Mouse (Mus musculus) hindbrain, embryonic 15.5 days (tissue): ENCODE data around the gene Cd2bp2. TPM values are rescaled to one million over a fixed set of nuclear protein-coding genes. Genes with fewer than 3 reads are reported as not detected.
"Not testable (repeated sequence)": the region's sequence is repeated elsewhere in the genome, so short reads cannot be mapped to it uniquely, and the experiment has no call there.

ENCODE experiments used
- ATAC-seq: fragments of 200-750 bp; cut with Nextera tagmentation; 2 replicates; pipeline ENCODE4 v1.8.0; 2017; ENCODE audit warnings: low read depth, moderate number of reproducible peaks, moderate TSS enrichment; ENCODE audit not compliant: low FRiP score
- H3K27ac ChIP-seq: fragments of 300-500 bp; sonication (generic); replicated peaks from 2 replicates; pipeline ENCODE4 v1.5.1; 2015; ENCODE audit warnings: mild to moderate bottlenecking, inconsistent platforms
- H3K27me3 ChIP-seq: fragments of 300-500 bp; sonication (generic); 2 replicates; pipeline ENCODE4 v1.6.1; 2015; ENCODE audit warnings: control low read depth, inconsistent platforms
- H3K36me3 ChIP-seq: fragments of 300-500 bp; sonication (generic); 2 replicates; pipeline ENCODE4 v1.6.1; 2015; ENCODE audit warnings: control low read depth, inconsistent platforms
- H3K4me1 ChIP-seq: fragments of 300-500 bp; sonication (generic); replicated peaks from 2 replicates; pipeline ENCODE4 v1.6.1; 2015; ENCODE audit warnings: control low read depth, inconsistent platforms
- H3K4me2 ChIP-seq: fragments of 300-500 bp; sonication (generic); 2 replicates; pipeline ENCODE4 v1.6.1; 2015; ENCODE audit warnings: moderate library complexity, mild to moderate bottlenecking, inconsistent platforms
- H3K4me3 ChIP-seq: fragments of 300-500 bp; sonication (generic); 2 replicates; pipeline ENCODE4 v1.5.1; 2015; ENCODE audit warnings: mild to moderate bottlenecking, inconsistent platforms
- H3K9ac ChIP-seq: fragments of 300-500 bp; sonication (generic); 2 replicates; pipeline ENCODE4 v1.6.1; 2015; ENCODE audit warnings: inconsistent platforms
- H3K9me3 ChIP-seq: fragments of 300-500 bp; sonication (generic); 2 replicates; pipeline ENCODE4 v1.6.1; 2016; ENCODE audit warnings: control low read depth, inconsistent platforms
- whole genome bisulfite sequencing: fragments of 180-500 bp; shearing (Covaris S2); methylation state at CpG from one replicate; pipeline ENCODE4 v1.1.7; 2015; 5-methylcytosine and 5-hydroxymethylcytosine counted together
- polyA plus RNA-seq: library from polyadenylated mRNA; unstranded; fragments of >200 nt; fragmentation: Nextera tagmentation; extraction: Ambion mirVana; gene quantifications from 2 replicates; pipeline ENCODE4 v1.2.1, GENCODE M21; 2015

Cd2bp2 gene
- polyA plus RNA-seq, 1 experiment from 2014 or later: 72.3 TPM

- Histone ChIP-seq H3K4me3 (no peak overlapping the region), H3K9me3 (no peaks in the 10 kb centered on the region), H3K36me3 (no peaks in the 10 kb centered on the region), H3K4me2 (no peak overlapping the region), H3K27ac (no peak overlapping the region), H3K27me3 (no peaks in the 10 kb centered on the region), H3K4me1 (no peaks in the 10 kb centered on the region), H3K9ac (no peak overlapping the region)
- ATAC-seq: no peak
- 74% methylated on average over 6 of the region's 6 CpGs for WGBS
Measured at GRCm38 (mm10) chr7:127183828-127184227, 12.0 kb downstream of the Cd2bp2 start.

DNA sequence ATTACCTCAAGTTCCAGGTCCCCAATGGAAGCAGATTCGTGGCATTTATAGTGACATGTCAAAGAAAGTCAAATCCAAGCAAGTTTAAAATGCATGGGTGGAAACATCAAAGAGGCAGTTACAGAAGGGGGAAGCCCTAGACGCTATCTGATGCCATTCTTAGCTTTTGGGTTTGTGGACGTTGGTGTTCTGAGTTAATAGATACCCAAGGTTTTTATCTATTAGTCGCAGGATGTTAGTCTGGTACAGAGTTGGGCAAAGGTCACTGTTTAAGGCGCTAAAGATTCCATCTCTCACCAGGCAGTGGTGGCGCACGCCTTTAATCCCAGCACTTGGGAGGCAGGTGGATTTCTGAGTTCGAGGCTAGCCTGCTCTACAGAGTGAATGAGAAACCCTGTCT is 12.5 kb downstream of the Cd2bp2 start:
- Histone ChIP-seq H3K36me3 (no peaks in the 10 kb centered on the region), H3K27me3 (no peaks in the 10 kb centered on the region), H3K27ac (no peak overlapping the region), H3K4me1 (no peaks in the 10 kb centered on the region), H3K4me2 (no peak overlapping the region), H3K9me3 (no peaks in the 10 kb centered on the region), H3K4me3 (no peak overlapping the region), H3K9ac (no peak overlapping the region)
- 84% methylated on average over 8 of the region's 8 CpGs for WGBS
- ATAC-seq: no peak

- not testable (repeated sequence) for H3K4me3 ChIP-seq, H3K36me3 ChIP-seq, H3K9ac ChIP-seq, H3K27me3 ChIP-seq, ATAC-seq, H3K27ac ChIP-seq, H3K4me2 ChIP-seq, H3K9me3 ChIP-seq, H3K4me1 ChIP-seq
- WGBS: 41% methylated on average over 3 of the region's 3 CpGs
Measured at GRCm38 (mm10) chr7:127181724-127182123, 14.1 kb downstream of the Cd2bp2 start.

DNA sequence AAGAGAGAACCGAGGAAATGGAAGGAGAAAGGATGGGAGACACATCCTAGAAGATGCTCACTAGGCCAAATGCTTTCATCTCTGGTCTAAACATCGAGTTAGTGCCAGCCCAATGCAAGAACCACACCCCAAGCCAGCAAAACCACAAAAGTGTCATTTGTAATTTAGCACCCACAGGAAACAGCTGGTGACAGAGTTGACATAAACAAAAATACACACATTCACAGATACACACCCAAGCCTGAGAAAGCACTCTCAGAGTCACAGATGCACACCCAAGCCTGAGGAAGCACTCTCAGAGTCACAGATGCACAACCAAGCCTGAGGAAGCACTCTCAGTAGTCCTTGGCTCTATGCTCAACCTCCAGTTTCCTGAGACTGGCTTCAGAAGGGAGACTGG is 15.1 kb downstream of the Cd2bp2 start:
- no peak overlapping the region for H3K4me2 ChIP-seq
- no peak overlapping the region for H3K4me3 ChIP-seq
- no peaks in the 10 kb centered on the region for H3K27me3 ChIP-seq
- H3K27ac ChIP-seq: no peak overlapping the region
- H3K9me3 ChIP-seq: no peaks in the 10 kb centered on the region
- no peak for ATAC-seq
- 72% methylated on average over 2 of the region's 2 CpGs for WGBS
- no peaks in the 10 kb centered on the region for H3K36me3 ChIP-seq
- H3K4me1 ChIP-seq: no peaks in the 10 kb centered on the region
- H3K9ac ChIP-seq: no peak overlapping the region

- no peaks in the 10 kb centered on the region for H3K36me3 ChIP-seq
- no peaks in the 10 kb centered on the region for H3K4me1 ChIP-seq
- WGBS: 83% methylated on average over 4 of the region's 4 CpGs
- H3K4me2 ChIP-seq: no peak overlapping the region
- no peak overlapping the region for H3K4me3 ChIP-seq
- no peaks in the 10 kb centered on the region for H3K9me3 ChIP-seq
- H3K9ac ChIP-seq: no peak overlapping the region
- H3K27ac ChIP-seq: no peak overlapping the region
- ATAC-seq: no peak
- no peaks in the 10 kb centered on the region for H3K27me3 ChIP-seq
Measured at GRCm38 (mm10) chr7:127176937-127177336, 18.9 kb downstream of the Cd2bp2 start.

- Histone ChIP-seq H3K36me3 (no peaks in the 10 kb centered on the region), H3K4me2 (no peak overlapping the region), H3K27ac (no peak overlapping the region), H3K4me1 (no peaks in the 10 kb centered on the region), H3K9ac (no peak overlapping the region), H3K4me3 (no peak overlapping the region), H3K9me3 (no peaks in the 10 kb centered on the region), H3K27me3 (no peaks in the 10 kb centered on the region)
- WGBS: 89% methylated on average over 5 of the region's 5 CpGs
- no peak for ATAC-seq
Measured at GRCm38 (mm10) chr7:127166501-127166900, 29.3 kb downstream of the Cd2bp2 start.

GRCm38 (mm10) chr7:127165607-127166493 is 30.0 kb downstream of the Cd2bp2 start:
- H3K4me1 ChIP-seq: no peaks in the 10 kb centered on the region
- no peak overlapping the region for H3K4me3 ChIP-seq
- no peak overlapping the region for H3K4me2 ChIP-seq
- WGBS: 91% methylated on average over 12 of the region's 12 CpGs
- ATAC-seq: no peak
- H3K27me3 ChIP-seq: no peaks in the 10 kb centered on the region
- no peaks in the 10 kb centered on the region for H3K36me3 ChIP-seq
- no peak overlapping the region for H3K27ac ChIP-seq
- H3K9ac ChIP-seq: no peak overlapping the region
- H3K9me3 ChIP-seq: no peaks in the 10 kb centered on the region

- no peaks in the 10 kb centered on the region for H3K27me3 ChIP-seq
- no peaks in the 10 kb centered on the region for H3K4me1 ChIP-seq
- no peak overlapping the region for H3K4me3 ChIP-seq
- WGBS: 84% methylated on average over 4 of the region's 4 CpGs
- no peak for ATAC-seq
- H3K27ac ChIP-seq: no peak overlapping the region
- H3K36me3 ChIP-seq: no peaks in the 10 kb centered on the region
- H3K9ac ChIP-seq: no peak overlapping the region
- no peak overlapping the region for H3K4me2 ChIP-seq
- no peaks in the 10 kb centered on the region for H3K9me3 ChIP-seq
Measured at GRCm38 (mm10) chr7:127164002-127164401, 31.8 kb downstream of the Cd2bp2 start.

- no peaks in the 10 kb centered on the region for H3K4me1 ChIP-seq
- no peak overlapping the region for H3K9ac ChIP-seq
- H3K27me3 ChIP-seq: no peaks in the 10 kb centered on the region
- no peak overlapping the region for H3K27ac ChIP-seq
- no peak for ATAC-seq
- H3K9me3 ChIP-seq: no peaks in the 10 kb centered on the region
- no peaks in the 10 kb centered on the region for H3K36me3 ChIP-seq
- H3K4me3 ChIP-seq: no peak overlapping the region
- 91% methylated on average over 5 of the region's 5 CpGs for WGBS
- no peak overlapping the region for H3K4me2 ChIP-seq
Measured at GRCm38 (mm10) chr7:127162546-127162945, 33.3 kb downstream of the Cd2bp2 start.

GRCm38 (mm10) chr7:127157548-127157947 is 38.3 kb downstream of the Cd2bp2 start:
- Histone ChIP-seq H3K27ac (no peak overlapping the region), H3K9ac (no peak overlapping the region), H3K9me3 (no peaks in the 10 kb centered on the region), H3K4me3 (no peak overlapping the region), H3K4me2 (no peak overlapping the region), H3K4me1 (no peaks in the 10 kb centered on the region), H3K27me3 (no peaks in the 10 kb centered on the region), H3K36me3 (no peaks in the 10 kb centered on the region)
- no peak for ATAC-seq
- WGBS: 93% methylated on average over 4 of the region's 4 CpGs

DNA sequence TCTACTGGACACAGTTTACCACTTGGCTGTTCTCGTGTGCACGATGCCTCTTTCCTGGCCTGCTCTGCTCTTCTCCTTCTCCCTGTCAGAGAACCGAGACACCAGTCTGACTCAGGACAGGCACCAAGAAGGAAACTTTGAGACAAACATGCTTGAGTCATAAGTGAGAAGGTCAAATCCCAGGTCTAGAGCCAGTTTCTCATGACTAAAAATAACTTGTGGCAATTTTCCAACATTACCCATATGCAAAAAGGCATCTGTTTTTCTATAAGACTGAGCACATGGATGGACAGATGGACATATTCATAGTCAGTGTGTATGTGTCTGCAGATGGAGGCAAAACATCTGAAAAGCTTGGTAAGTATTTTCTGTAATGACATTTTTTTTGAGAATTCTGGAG is 42.4 kb downstream of the Cd2bp2 start:
- WGBS: 90% methylated on average over 3 of the region's 3 CpGs
- H3K9ac ChIP-seq: no peak overlapping the region

DNA sequence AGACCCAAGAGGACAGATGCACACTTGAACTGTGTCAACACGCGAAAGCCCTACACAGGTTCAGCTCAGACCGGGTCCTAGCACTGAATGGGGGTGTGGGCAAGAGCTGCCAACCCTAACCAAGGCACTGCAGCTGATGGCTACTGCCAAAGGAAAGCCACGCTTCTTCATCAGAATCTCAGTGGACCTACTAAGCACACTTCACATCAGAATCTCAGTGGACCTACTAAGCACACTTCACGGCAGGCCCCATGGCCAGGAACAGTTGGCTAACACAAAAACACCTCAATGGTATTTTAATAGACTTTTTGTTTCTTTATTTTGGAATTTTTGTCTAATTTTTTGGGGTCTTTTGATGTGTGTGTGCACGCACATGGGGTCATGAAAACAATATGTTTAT is 43.4 kb downstream of the Cd2bp2 start:
- Histone ChIP-seq H3K4me1 (no peaks in the 10 kb centered on the region), H3K27ac (no peak overlapping the region), H3K27me3 (no peaks in the 10 kb centered on the region), H3K9me3 (no peaks in the 10 kb centered on the region), H3K36me3 (no peaks in the 10 kb centered on the region), H3K4me2 (no peak overlapping the region), H3K9ac (no peak overlapping the region), H3K4me3 (no peak overlapping the region)
- WGBS: 96% methylated on average over 6 of the region's 6 CpGs
- ATAC-seq: no peak

More for the DNA sequence above, 42.4 kb downstream of the Cd2bp2 start:
- ATAC-seq: no peak
- H3K36me3 ChIP-seq: no peaks in the 10 kb centered on the region
- H3K4me1 ChIP-seq: no peaks in the 10 kb centered on the region
- no peak overlapping the region for H3K27ac ChIP-seq
- no peaks in the 10 kb centered on the region for H3K9me3 ChIP-seq
- no peaks in the 10 kb centered on the region for H3K27me3 ChIP-seq
- H3K4me3 ChIP-seq: no peak overlapping the region
- no peak overlapping the region for H3K4me2 ChIP-seq

DNA sequence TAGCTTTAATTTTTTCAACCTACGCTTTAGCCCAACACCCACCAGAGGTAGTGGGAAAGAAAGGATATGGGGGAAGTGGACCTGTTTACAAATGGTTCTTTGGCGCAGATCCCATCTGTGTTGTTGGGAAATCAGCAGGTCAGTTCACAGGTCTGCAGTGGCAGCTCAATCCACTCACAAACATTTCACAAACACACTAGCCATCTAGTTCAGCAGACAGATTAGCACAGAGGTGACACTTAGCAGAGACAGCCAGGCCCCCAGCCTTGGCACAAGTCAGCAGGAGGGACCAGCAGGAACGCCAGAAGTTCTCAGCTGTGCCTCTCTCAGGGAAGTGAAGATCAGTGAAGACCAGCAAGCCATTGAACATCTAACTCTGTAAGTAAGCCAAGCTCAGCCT is 47.9 kb downstream of the Cd2bp2 start:
- ATAC-seq: no peak
- no peak overlapping the region for H3K4me2 ChIP-seq
- H3K9me3 ChIP-seq: no peaks in the 10 kb centered on the region
- no peak overlapping the region for H3K27ac ChIP-seq
- H3K36me3 ChIP-seq: no peaks in the 10 kb centered on the region
- H3K27me3 ChIP-seq: no peaks in the 10 kb centered on the region
- no peak overlapping the region for H3K9ac ChIP-seq
- H3K4me3 ChIP-seq: no peak overlapping the region
- no peaks in the 10 kb centered on the region for H3K4me1 ChIP-seq
- 80% methylated on average over 3 of the region's 3 CpGs for WGBS
